Mouse (Mus musculus): ENCODE measurements at regions not wholly inside any gene's neighbourhood (a gene's known extent, or its start where the extent isn't known, plus 50 kb on each side); places are given as distances from the start of the nearest gene placed in this dataset.

DNA sequence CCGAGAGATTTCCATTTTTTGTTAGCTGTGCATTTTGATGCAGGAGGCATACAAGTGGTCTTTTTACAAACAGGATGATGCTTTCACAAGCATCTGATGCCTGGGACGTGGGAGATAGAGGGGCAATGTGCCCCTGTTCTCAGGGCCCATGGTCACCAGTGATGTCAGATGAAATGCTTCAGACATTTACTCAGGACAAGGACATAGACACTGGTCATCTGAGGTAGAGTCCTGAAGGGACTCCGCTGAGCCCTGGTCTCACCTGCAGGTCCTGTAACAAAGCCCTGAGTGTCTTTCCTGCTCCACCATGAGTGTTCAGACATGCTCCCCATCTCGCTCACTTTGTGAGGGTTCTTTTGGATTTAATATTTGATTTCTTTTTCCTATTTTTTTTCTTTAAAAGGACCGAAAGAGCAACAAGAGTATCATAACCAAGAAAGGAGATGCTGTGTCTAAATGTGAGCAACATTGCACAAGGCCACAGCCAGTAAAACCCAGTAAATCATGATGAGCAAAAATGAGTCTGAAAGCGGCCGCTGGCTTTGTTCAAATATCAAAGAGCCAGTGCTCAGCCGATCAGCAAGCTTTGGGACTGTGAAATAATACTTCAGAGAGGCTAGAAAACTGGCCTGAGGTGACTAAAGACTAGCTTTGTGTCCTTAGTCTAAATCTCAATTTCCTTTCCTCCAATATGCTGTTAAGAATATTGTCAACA is 430.1 kb downstream of the Ate1 start:
- Histone ChIP-seq H3K27me3 (ENCODE audit: insufficient read depth, low read length) (no peaks in the 10 kb centered on the region), H3K9me3 (replicated peaks) (peaks cover 44% of the 10 kb centered on the region), H3K4me3 (ENCODE audit: low read depth, low read length) (no peak overlapping the region), H3K4me1 (ENCODE audit: insufficient read depth, low read depth, low read length) (no peaks in the 10 kb centered on the region), H3K36me3 (replicated peaks) (no peaks in the 10 kb centered on the region)
- DNase-seq (ENCODE audit: low spot score) = no peak
- TF ChIP-seq CTCF (IDR thresholded peaks at IDR 0.05; ENCODE audit: low read depth, low read length) (no peak), GATA1 (IDR thresholded peaks at IDR 0.05; ENCODE audit: borderline replicate concordance, low read length) (no peak), POLR2AphosphoS5 (IDR thresholded peaks at IDR 0.05; ENCODE audit: insufficient replicate concordance, low read depth, low read length) (no peak), GATA2 (IDR thresholded peaks at IDR 0.05; ENCODE audit: borderline replicate concordance, low read depth, low read length) (no peak), TAL1 (conservative IDR thresholded peaks at IDR 0.05; ENCODE audit: low read depth, low read length) (no peak)
- no peak for ATAC-seq (ENCODE audit: extremely low read depth, insufficient number of reproducible peaks, low FRiP score, poor library complexity, severe bottlenecking)

DNA sequence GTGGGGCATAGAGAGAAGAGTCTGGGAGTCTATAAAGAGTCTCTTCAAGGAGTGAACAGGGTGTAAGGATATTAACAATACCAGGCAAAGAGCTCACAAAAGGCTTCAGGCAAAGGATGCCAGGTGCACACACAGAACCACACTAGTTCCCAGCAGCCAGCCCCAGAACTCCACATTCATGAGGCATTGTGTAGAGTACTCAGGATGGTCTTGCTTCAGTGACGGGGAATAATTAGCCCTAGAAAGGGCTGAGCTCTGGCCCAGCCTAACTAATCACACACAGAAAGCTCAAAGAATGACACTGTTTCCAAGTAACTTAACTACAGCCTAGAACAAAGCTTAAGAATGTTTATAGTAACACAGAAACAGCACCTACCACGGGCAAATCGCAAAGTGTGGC is 428.2 kb downstream of the Ate1 start:
- peaks cover 32% of the 10 kb centered on the region for H3K9me3 ChIP-seq (replicated peaks)
- H3K4me3 ChIP-seq (ENCODE audit: low read depth, low read length) = no peak overlapping the region
- TF ChIP-seq GATA2 (IDR thresholded peaks at IDR 0.05; ENCODE audit: borderline replicate concordance, low read depth, low read length) = no peak
- TF ChIP-seq TAL1 (conservative IDR thresholded peaks at IDR 0.05; ENCODE audit: low read depth, low read length) = no peak
- TF ChIP-seq POLR2AphosphoS5 (IDR thresholded peaks at IDR 0.05; ENCODE audit: insufficient replicate concordance, low read depth, low read length) = no peak
- no peak for TF ChIP-seq CTCF (IDR thresholded peaks at IDR 0.05; ENCODE audit: low read depth, low read length)
- TF ChIP-seq GATA1 (IDR thresholded peaks at IDR 0.05; ENCODE audit: borderline replicate concordance, low read length) = no peak
- ATAC-seq (ENCODE audit: extremely low read depth, insufficient number of reproducible peaks, low FRiP score, poor library complexity, severe bottlenecking) (no peak), DNase-seq (ENCODE audit: low spot score) (no peak)
- no peaks in the 10 kb centered on the region for H3K4me1 ChIP-seq (ENCODE audit: insufficient read depth, low read depth, low read length)
- no peaks in the 10 kb centered on the region for H3K36me3 ChIP-seq (replicated peaks)
- no peaks in the 10 kb centered on the region for H3K27me3 ChIP-seq (ENCODE audit: insufficient read depth, low read length)

DNA sequence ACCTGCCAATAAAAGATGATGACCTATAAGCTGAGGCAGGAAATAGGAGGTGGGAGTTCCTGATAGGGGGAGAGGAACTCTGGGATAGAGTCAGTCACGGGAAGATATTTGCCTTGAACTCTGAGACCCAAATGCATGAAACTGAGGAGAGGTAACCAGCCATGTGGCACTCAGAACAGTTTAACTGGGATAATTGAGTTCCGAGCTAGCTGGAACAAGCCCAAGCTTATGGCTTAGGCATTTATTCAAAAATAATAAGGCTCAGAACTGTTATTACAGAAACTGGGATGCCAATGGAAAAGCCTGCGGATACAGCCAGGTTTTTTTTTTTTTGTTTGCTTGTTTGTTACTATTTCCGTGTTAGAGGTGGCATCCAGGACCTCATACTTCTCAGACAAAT is 425.0 kb downstream of the Ate1 start:
- Histone ChIP-seq H3K9me3 (replicated peaks) (peaks cover 42% of the 10 kb centered on the region), H3K4me3 (ENCODE audit: low read depth, low read length) (no peak overlapping the region), H3K36me3 (replicated peaks) (no peaks in the 10 kb centered on the region), H3K4me1 (ENCODE audit: insufficient read depth, low read depth, low read length) (no peaks in the 10 kb centered on the region), H3K27me3 (ENCODE audit: insufficient read depth, low read length) (no peaks in the 10 kb centered on the region)
- DNase-seq (ENCODE audit: low spot score) (no peak), ATAC-seq (ENCODE audit: extremely low read depth, insufficient number of reproducible peaks, low FRiP score, poor library complexity, severe bottlenecking) (no peak)
- TF ChIP-seq TAL1 (conservative IDR thresholded peaks at IDR 0.05; ENCODE audit: low read depth, low read length) = no peak
- no peak for TF ChIP-seq GATA2 (IDR thresholded peaks at IDR 0.05; ENCODE audit: borderline replicate concordance, low read depth, low read length)

DNA sequence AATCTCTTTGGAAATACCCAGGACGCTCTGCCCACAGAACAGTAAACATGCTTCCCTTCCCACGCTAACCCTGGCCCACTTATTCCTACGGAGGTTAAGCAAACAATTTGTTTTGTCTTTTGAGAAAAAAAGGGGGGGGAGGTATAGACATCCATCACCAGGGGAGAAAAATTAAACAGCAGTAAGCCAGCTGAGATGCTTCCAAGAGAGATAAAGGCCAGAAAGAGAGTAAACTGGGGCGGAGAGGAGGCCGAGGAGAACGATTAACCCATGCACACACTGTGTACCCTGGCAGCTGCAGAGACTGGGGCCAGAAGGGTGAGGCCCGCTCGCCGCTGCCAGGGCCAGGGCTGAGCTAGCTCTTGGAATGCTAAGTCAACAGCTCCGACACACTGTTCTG is 421.6 kb downstream of the Ate1 start:
- H3K36me3 ChIP-seq (replicated peaks) = no peaks in the 10 kb centered on the region
- H3K27me3 ChIP-seq (ENCODE audit: insufficient read depth, low read length) = no peaks in the 10 kb centered on the region
- DNase-seq (ENCODE audit: low spot score) (no peak), ATAC-seq (ENCODE audit: extremely low read depth, insufficient number of reproducible peaks, low FRiP score, poor library complexity, severe bottlenecking) (no peak)
- H3K4me3 ChIP-seq (ENCODE audit: low read depth, low read length) = no peak overlapping the region
- H3K4me1 ChIP-seq (ENCODE audit: insufficient read depth, low read depth, low read length) = no peaks in the 10 kb centered on the region
- no peak for TF ChIP-seq GATA2 (IDR thresholded peaks at IDR 0.05; ENCODE audit: borderline replicate concordance, low read depth, low read length)
- no peak for TF ChIP-seq POLR2AphosphoS5 (IDR thresholded peaks at IDR 0.05; ENCODE audit: insufficient replicate concordance, low read depth, low read length)
- no peak for TF ChIP-seq CTCF (IDR thresholded peaks at IDR 0.05; ENCODE audit: low read depth, low read length)
- TF ChIP-seq GATA1 (IDR thresholded peaks at IDR 0.05; ENCODE audit: borderline replicate concordance, low read length) = no peak
- TF ChIP-seq TAL1 (conservative IDR thresholded peaks at IDR 0.05; ENCODE audit: low read depth, low read length) = no peak
- peaks cover 54% of the 10 kb centered on the region for H3K9me3 ChIP-seq (replicated peaks)

DNA sequence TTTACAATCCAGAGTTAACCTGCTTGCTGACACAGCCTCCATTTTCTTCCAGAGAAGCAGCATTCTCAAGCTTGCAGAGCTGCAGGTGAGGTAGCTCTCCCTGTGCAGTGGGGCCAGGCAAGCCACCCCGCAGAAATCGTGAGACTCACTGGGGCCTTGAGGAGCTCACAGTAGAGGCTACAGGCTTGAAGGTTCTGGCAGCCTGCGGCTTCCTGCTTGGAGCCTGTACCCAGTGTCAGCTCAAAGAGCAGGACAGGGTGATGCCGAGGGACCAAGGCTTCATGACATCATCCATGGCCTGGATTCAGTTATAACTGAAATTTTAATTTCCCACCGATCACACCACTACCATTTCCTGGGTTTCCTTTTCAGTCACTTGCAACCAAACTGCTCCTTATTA is 417.5 kb downstream of the Ate1 start:
- TF ChIP-seq POLR2AphosphoS5 (IDR thresholded peaks at IDR 0.05; ENCODE audit: insufficient replicate concordance, low read depth, low read length) (no peak), GATA1 (IDR thresholded peaks at IDR 0.05; ENCODE audit: borderline replicate concordance, low read length) (no peak), GATA2 (IDR thresholded peaks at IDR 0.05; ENCODE audit: borderline replicate concordance, low read depth, low read length) (no peak), TAL1 (conservative IDR thresholded peaks at IDR 0.05; ENCODE audit: low read depth, low read length) (no peak), CTCF (IDR thresholded peaks at IDR 0.05; ENCODE audit: low read depth, low read length) (no peak)
- no peak overlapping the region for H3K4me3 ChIP-seq (ENCODE audit: low read depth, low read length)
- H3K9me3 ChIP-seq (replicated peaks) = peaks cover 72% of the 10 kb centered on the region
- ATAC-seq (ENCODE audit: extremely low read depth, insufficient number of reproducible peaks, low FRiP score, poor library complexity, severe bottlenecking) (no peak), DNase-seq (ENCODE audit: low spot score) (no peak)
- H3K36me3 ChIP-seq (replicated peaks) = no peaks in the 10 kb centered on the region
- H3K27me3 ChIP-seq (ENCODE audit: insufficient read depth, low read length) = no peaks in the 10 kb centered on the region
- H3K4me1 ChIP-seq (ENCODE audit: insufficient read depth, low read depth, low read length) = no peaks in the 10 kb centered on the region

DNA sequence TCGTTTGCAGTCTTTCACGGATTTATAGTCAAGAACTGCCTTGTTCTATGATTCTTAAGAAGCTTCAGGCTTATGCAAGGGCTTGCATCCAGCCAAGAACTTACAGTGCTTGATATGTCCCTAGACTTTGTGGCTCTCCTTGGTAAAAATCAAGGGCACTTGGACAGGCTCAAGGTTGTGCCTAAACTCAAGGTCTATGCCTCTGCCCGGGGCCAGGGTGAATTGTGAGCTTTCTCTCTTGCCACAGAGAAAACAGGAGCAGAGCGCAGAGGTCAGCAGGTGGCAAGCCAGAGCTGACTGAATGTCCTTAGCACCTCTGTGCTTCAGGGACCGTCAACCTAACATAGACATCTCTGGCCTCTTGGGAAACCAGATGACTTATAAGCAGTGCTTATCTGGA is 413.2 kb downstream of the Ate1 start:
- H3K27me3 ChIP-seq (ENCODE audit: insufficient read depth, low read length) = no peaks in the 10 kb centered on the region
- H3K4me1 ChIP-seq (ENCODE audit: insufficient read depth, low read depth, low read length) = no peaks in the 10 kb centered on the region
- H3K36me3 ChIP-seq (replicated peaks) = no peaks in the 10 kb centered on the region
- H3K9me3 ChIP-seq (replicated peaks) = peaks cover 66% of the 10 kb centered on the region
- ATAC-seq (ENCODE audit: extremely low read depth, insufficient number of reproducible peaks, low FRiP score, poor library complexity, severe bottlenecking) (no peak), DNase-seq (ENCODE audit: low spot score) (no peak)
- no peak overlapping the region for H3K4me3 ChIP-seq (ENCODE audit: low read depth, low read length)
- TF ChIP-seq GATA1 (IDR thresholded peaks at IDR 0.05; ENCODE audit: borderline replicate concordance, low read length) (no peak), POLR2AphosphoS5 (IDR thresholded peaks at IDR 0.05; ENCODE audit: insufficient replicate concordance, low read depth, low read length) (no peak), TAL1 (conservative IDR thresholded peaks at IDR 0.05; ENCODE audit: low read depth, low read length) (no peak), GATA2 (IDR thresholded peaks at IDR 0.05; ENCODE audit: borderline replicate concordance, low read depth, low read length) (no peak), CTCF (IDR thresholded peaks at IDR 0.05; ENCODE audit: low read depth, low read length) (no peak)

All from G1E (cell line).